Mouse (Mus musculus): Measurements from ENCODE around the gene Ajap1. TPM values are rescaled to one million over a fixed set of nuclear protein-coding genes. Genes with fewer than 3 reads are reported as not detected.

Gene Ajap1
- total and polyA plus RNA-seq, 2 experiments: 0.07 TPM; not detected in 1

GRCm38 (mm10) chr4:153484392-153484791, 1.8 kb upstream of the Ajap1 start:
- DNase-seq (ENCODE audit: extremely low read depth, low read depth, low spot score): peak; percentile 15
- H3K4me3 ChIP-seq (ENCODE audit: insufficient read depth, low read depth, low read length): no peak overlapping the region
- no peaks in the 10 kb centered on the region for H3K4me1 ChIP-seq (ENCODE audit: control insufficient read depth, insufficient read depth, low read length)
- no peaks in the 10 kb centered on the region for H3K79me2 ChIP-seq (ENCODE audit: control insufficient read depth, insufficient read depth, low read length)
- TF ChIP-seq POLR2A (IDR thresholded peaks at IDR 0.05; ENCODE audit: extremely low read depth, insufficient read depth, low read length) (no peak), CTCF (IDR thresholded peaks at IDR 0.05; ENCODE audit: low read depth, low read length) (peak; percentile 74)
- H3K27ac ChIP-seq (replicated peaks; ENCODE audit: insufficient read depth, low read depth, low read length): no peak overlapping the region
- no peaks in the 10 kb centered on the region for H3K36me3 ChIP-seq (ENCODE audit: control insufficient read depth, insufficient read depth, low read length)
- H3K9ac ChIP-seq (ENCODE audit: low read depth, low read length): no peak overlapping the region
- WGBS: 5% methylated on average over 7 of the region's 7 CpGs
- H3K27me3 ChIP-seq (ENCODE audit: control insufficient read depth, insufficient read depth, low read length): peaks cover 7% of the 10 kb centered on the region

DNA sequence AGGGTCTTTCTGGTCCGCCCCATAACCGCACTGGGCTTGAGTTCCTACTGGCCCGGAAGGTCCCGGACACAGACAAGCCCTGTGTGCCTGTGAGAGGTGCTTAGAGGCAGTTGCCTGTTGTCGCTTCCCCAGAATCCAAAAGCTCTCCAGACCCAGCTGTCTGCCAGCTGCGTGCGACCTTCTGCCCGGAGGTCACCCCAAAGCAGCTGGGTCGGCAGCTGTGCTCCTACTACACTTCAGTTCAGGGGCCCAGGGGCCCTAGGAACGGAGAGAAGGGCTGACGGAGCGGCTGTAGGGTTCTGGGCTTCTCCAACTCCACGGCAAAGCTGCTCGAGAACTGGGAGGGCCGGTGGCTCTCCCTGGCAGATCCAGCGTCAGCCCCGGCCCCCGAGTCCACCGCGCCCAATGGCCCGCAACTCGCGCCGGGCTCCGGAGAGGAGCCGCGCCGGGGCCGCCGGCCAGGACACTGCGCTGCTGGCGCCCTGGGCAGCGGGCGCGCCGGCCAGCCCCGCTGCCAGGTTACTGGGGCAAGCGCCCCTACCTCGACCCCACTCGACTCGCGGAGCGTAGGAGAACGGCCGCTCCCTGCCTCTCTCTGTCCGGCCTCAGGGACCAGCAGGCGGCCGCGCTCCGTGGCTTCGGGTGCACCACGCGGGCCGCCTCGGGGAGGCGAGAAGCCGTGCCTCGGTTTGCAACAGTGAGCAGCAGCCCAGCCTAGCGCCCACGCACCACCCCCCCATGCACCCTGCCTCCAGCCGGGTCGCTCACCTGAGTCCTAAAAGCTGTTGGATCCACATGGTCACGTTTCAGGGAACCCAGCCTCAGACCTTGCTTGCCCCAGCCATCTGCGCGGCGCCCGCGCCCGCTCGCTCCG, 1.0 kb downstream of the Ajap1 start:
- H3K79me2 ChIP-seq (ENCODE audit: control insufficient read depth, insufficient read depth, low read length): no peaks in the 10 kb centered on the region
- H3K36me3 ChIP-seq (ENCODE audit: control insufficient read depth, insufficient read depth, low read length): no peaks in the 10 kb centered on the region
- no peak overlapping the region for H3K27ac ChIP-seq (replicated peaks; ENCODE audit: insufficient read depth, low read depth, low read length)
- WGBS: 2% methylated on average over 71 of the region's 71 CpGs
- H3K27me3 ChIP-seq (ENCODE audit: control insufficient read depth, insufficient read depth, low read length): peaks cover 10% of the 10 kb centered on the region
- H3K4me3 ChIP-seq (ENCODE audit: insufficient read depth, low read depth, low read length): no peak overlapping the region
- TF ChIP-seq POLR2A (IDR thresholded peaks at IDR 0.05; ENCODE audit: extremely low read depth, insufficient read depth, low read length): no peak
- no peak for TF ChIP-seq CTCF (IDR thresholded peaks at IDR 0.05; ENCODE audit: low read depth, low read length)
- H3K9ac ChIP-seq (ENCODE audit: low read depth, low read length): no peak overlapping the region
- H3K4me1 ChIP-seq (ENCODE audit: control insufficient read depth, insufficient read depth, low read length): no peaks in the 10 kb centered on the region
- DNase-seq (ENCODE audit: extremely low read depth, low read depth, low spot score): no peak

DNA sequence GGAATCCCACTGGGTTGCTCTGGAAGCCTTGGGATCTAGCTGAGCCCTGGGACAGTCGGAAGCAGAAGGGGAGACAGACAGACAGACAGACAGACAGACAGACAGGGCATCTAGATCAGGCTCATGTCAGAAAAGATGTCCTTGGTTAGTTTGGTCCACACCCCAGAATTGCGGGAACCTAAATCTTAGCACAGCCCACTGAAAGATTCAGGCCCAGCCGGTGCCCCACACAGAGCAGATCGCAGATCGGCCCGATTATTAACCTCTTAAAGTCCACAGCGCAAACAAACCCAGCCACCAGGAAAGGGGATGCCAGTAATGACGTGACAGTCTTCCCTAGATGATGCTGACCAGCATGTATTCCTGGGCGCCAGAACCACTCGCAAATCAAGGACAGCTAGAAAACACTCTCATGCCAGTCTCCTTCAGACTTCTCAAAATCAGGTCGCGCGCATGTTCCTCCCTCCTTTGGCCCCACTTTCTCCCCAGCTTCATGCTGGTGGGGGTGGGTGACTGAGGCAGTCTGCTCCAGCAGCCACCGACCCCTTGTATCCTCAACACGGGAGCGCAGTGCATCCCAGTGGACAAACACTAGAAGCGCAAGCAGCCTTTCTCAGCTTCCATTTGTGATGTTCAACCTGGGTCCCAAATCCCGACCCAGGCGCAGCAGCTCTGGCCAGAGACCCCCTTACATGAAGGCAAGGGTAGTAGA, 1.9 kb downstream of the Ajap1 start:
- H3K27ac ChIP-seq (replicated peaks; ENCODE audit: insufficient read depth, low read depth, low read length): no peak overlapping the region
- peaks cover 10% of the 10 kb centered on the region for H3K27me3 ChIP-seq (ENCODE audit: control insufficient read depth, insufficient read depth, low read length)
- peak; percentile 28 for TF ChIP-seq CTCF (IDR thresholded peaks at IDR 0.05; ENCODE audit: low read depth, low read length)
- TF ChIP-seq POLR2A (IDR thresholded peaks at IDR 0.05; ENCODE audit: extremely low read depth, insufficient read depth, low read length): no peak
- no peaks in the 10 kb centered on the region for H3K79me2 ChIP-seq (ENCODE audit: control insufficient read depth, insufficient read depth, low read length)
- no peak overlapping the region for H3K9ac ChIP-seq (ENCODE audit: low read depth, low read length)
- WGBS: 6% methylated on average over 19 of the region's 19 CpGs
- no peaks in the 10 kb centered on the region for H3K4me1 ChIP-seq (ENCODE audit: control insufficient read depth, insufficient read depth, low read length)
- no peaks in the 10 kb centered on the region for H3K36me3 ChIP-seq (ENCODE audit: control insufficient read depth, insufficient read depth, low read length)
- no peak for DNase-seq (ENCODE audit: extremely low read depth, low read depth, low spot score)
- no peak overlapping the region for H3K4me3 ChIP-seq (ENCODE audit: insufficient read depth, low read depth, low read length)

DNA sequence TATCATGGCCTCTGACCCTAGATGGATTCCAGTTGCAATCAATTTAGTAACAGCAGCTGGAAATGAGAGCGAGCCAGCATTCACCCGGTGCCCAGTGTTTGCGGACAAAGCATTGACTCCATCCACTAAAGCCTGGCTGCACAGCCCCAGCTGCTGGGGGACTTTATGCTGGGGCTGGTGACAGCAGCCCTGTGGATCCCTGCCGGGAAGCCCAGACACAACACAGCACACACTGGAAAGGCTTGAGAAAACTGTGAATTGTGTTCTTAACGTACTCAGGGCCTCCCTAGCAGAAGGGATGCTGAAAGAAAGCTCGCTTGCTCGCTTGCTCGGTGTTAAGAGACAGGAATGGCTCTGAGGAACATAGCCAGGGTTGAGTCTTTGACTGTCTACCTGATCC, 3.5 kb downstream of the Ajap1 start:
- WGBS: 37% methylated on average over 8 of the region's 8 CpGs
- Histone ChIP-seq H3K27me3 (ENCODE audit: control insufficient read depth, insufficient read depth, low read length) (peaks cover 10% of the 10 kb centered on the region), H3K4me1 (ENCODE audit: control insufficient read depth, insufficient read depth, low read length) (no peaks in the 10 kb centered on the region), H3K27ac (replicated peaks; ENCODE audit: insufficient read depth, low read depth, low read length) (no peak overlapping the region), H3K36me3 (ENCODE audit: control insufficient read depth, insufficient read depth, low read length) (no peaks in the 10 kb centered on the region), H3K9ac (ENCODE audit: low read depth, low read length) (no peak overlapping the region), H3K4me3 (ENCODE audit: insufficient read depth, low read depth, low read length) (no peak overlapping the region), H3K79me2 (ENCODE audit: control insufficient read depth, insufficient read depth, low read length) (no peaks in the 10 kb centered on the region)
- DNase-seq (ENCODE audit: extremely low read depth, low read depth, low spot score): no peak
- no peak for TF ChIP-seq CTCF (IDR thresholded peaks at IDR 0.05; ENCODE audit: low read depth, low read length)
- TF ChIP-seq POLR2A (IDR thresholded peaks at IDR 0.05; ENCODE audit: extremely low read depth, insufficient read depth, low read length): no peak

DNA sequence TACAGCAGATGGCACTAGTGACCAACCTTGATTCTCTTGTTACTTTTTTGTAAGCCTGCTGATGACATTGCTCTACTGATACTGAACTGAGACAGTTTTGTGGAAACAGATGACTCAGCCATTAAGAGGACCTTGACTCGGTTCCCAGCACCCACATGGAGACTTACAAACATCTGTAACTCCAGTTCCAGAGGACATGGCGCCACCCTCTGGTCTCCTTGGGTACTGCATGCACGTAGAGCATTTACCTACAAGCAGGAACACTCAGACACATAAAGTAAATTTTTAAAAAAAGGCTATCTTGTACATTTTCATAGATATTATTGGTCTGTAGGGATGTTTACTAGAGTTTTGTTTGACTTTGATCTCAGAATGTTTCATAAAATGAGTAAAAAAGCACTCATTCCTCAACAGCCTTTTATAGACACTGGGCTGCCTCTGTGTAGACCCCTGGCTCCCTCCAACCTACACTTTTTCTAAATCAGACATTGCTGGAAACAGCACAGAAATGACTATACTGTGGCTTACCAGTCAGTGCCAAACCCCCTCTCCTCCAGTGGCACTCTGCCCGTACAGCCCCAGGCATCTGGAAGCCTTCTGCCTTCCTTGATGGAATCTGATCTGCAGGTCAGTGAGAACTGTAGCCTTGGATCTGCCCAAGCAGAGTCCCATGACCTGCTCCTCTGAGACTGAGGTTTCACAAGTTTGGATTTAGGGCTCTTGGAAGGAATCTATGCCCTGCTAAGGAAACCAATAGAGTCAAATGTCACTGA, 8.9 kb downstream of the Ajap1 start:
- DNase-seq (ENCODE audit: extremely low read depth, low read depth, low spot score): no peak
- Histone ChIP-seq H3K4me3 (ENCODE audit: insufficient read depth, low read depth, low read length) (no peak overlapping the region), H3K79me2 (ENCODE audit: control insufficient read depth, insufficient read depth, low read length) (no peaks in the 10 kb centered on the region), H3K9ac (ENCODE audit: low read depth, low read length) (no peak overlapping the region), H3K27me3 (ENCODE audit: control insufficient read depth, insufficient read depth, low read length) (no peaks in the 10 kb centered on the region), H3K36me3 (ENCODE audit: control insufficient read depth, insufficient read depth, low read length) (no peaks in the 10 kb centered on the region), H3K4me1 (ENCODE audit: control insufficient read depth, insufficient read depth, low read length) (no peaks in the 10 kb centered on the region), H3K27ac (replicated peaks; ENCODE audit: insufficient read depth, low read depth, low read length) (no peak overlapping the region)
- WGBS: 72% methylated on average over 4 of the region's 4 CpGs
- no peak for TF ChIP-seq POLR2A (IDR thresholded peaks at IDR 0.05; ENCODE audit: extremely low read depth, insufficient read depth, low read length)
- no peak for TF ChIP-seq CTCF (IDR thresholded peaks at IDR 0.05; ENCODE audit: low read depth, low read length)
